Mouse (Mus musculus): ENCODE results near the gene Lrrk1.

Lrrk1 gene

GRCm38 (mm10) chr7:66303922-66304660 is 84.1 kb downstream of the Lrrk1 start:
- no peak for DNase-seq (ENCODE audit: low read depth in 2 of 2, low spot score in 2 of 2)

GRCm38 (mm10) chr7:66301486-66301885 is 86.7 kb downstream of the Lrrk1 start:
- no peak for DNase-seq (ENCODE audit: low read depth in 2 of 2, low spot score in 2 of 2)

GRCm38 (mm10) chr7:66300680-66301079 is 87.5 kb downstream of the Lrrk1 start:
- peak; percentile 64 to 72 for DNase-seq (ENCODE audit: low read depth in 2 of 2, low spot score in 2 of 2)

- no peak for DNase-seq (ENCODE audit: low read depth in 2 of 2, low spot score in 2 of 2)
Observed at GRCm38 (mm10) chr7:66297656-66298021, 90.5 kb downstream of the Lrrk1 start.

GRCm38 (mm10) chr7:66296921-66297655 is 91.1 kb downstream of the Lrrk1 start:
- no peak for DNase-seq (ENCODE audit: low read depth in 2 of 2, low spot score in 2 of 2)

- no peak for DNase-seq (ENCODE audit: low read depth in 2 of 2, low spot score in 2 of 2)
Observed at GRCm38 (mm10) chr7:66292552-66293376, 95.4 kb downstream of the Lrrk1 start.

- peak in 1 of 2 experiments; percentile 20 for DNase-seq (ENCODE audit: low read depth in 2 of 2, low spot score in 2 of 2)
Observed at GRCm38 (mm10) chr7:66292010-66292409, 96.1 kb downstream of the Lrrk1 start.

- DNase-seq (ENCODE audit: low read depth in 2 of 2, low spot score in 2 of 2), result no peak
Observed at GRCm38 (mm10) chr7:66282984-66283612, 105.1 kb downstream of the Lrrk1 start.

GRCm38 (mm10) chr7:66282265-66282664 is 105.9 kb downstream of the Lrrk1 start:
- DNase-seq (ENCODE audit: low read depth in 2 of 2, low spot score in 2 of 2), result no peak

GRCm38 (mm10) chr7:66278001-66278400 is 110.1 kb downstream of the Lrrk1 start:
- DNase-seq (ENCODE audit: low read depth in 2 of 2, low spot score in 2 of 2), result no peak

- DNase-seq (ENCODE audit: low read depth in 2 of 2, low spot score in 2 of 2), result no peak
Observed at GRCm38 (mm10) chr7:66273494-66273893, 114.7 kb downstream of the Lrrk1 start.

GRCm38 (mm10) chr7:66271226-66271625 is 116.9 kb downstream of the Lrrk1 start:
- DNase-seq (ENCODE audit: low read depth in 2 of 2, low spot score in 2 of 2), result peak in 1 of 2 experiments; percentile 9

- no peak for DNase-seq (ENCODE audit: low read depth in 2 of 2, low spot score in 2 of 2)
Observed at GRCm38 (mm10) chr7:66266942-66267850, 121.0 kb downstream of the Lrrk1 start.

GRCm38 (mm10) chr7:66263421-66263820 is 124.7 kb downstream of the Lrrk1 start:
- DNase-seq (ENCODE audit: low read depth in 2 of 2, low spot score in 2 of 2), result peak in 1 of 2 experiments; percentile 10

GRCm38 (mm10) chr7:66262570-66263156 is 125.5 kb downstream of the Lrrk1 start:
- DNase-seq (ENCODE audit: low read depth in 2 of 2, low spot score in 2 of 2), result peak in 1 of 2 experiments; percentile 5

- DNase-seq (ENCODE audit: low read depth in 2 of 2, low spot score in 2 of 2), result no peak
Observed at GRCm38 (mm10) chr7:66260763-66261390, 127.3 kb downstream of the Lrrk1 start.

- DNase-seq (ENCODE audit: low read depth in 2 of 2, low spot score in 2 of 2), result no peak
Observed at GRCm38 (mm10) chr7:66260295-66260694, 127.9 kb downstream of the Lrrk1 start.

- no peak for DNase-seq (ENCODE audit: low read depth in 2 of 2, low spot score in 2 of 2)
Observed at GRCm38 (mm10) chr7:66259436-66260206, 128.5 kb downstream of the Lrrk1 start.

Data from CD8-positive naive resting alpha-beta T cell, adult 2 months (primary cell).